Comparison of ENCODE assay signal across 9 mouse cellular contexts in the genomic region with DNA sequence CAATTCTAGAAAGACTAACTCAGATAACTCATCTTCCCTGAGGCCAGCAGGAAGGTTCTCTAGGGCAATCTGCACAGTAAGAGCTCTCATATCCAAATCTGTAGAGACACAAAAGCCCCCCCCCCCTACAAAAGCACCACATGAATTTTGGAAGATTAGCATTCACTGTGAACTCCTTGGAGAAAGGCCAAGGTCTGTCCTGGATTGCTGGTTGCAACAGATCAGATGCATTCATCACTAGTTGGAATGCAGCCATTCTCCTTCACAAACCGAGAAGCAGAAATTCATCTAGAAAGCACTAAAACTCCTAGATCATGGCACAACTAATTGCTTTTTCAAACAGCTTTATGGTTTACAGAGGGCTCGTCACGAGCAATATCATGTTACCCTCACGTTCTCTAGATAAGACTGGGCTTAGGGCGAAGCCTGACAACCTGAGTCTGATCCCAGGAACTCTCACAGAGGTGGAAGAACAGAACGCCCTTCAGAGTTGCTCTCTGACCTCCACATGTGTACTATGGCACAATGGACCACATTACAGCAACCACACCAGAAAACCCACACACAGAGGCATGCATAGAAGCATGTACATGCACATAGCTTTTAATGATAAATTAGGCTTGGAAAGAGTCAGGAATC. TPM values are rescaled to one million over a fixed set of nuclear protein-coding genes. Genes with fewer than 3 reads are reported as not detected.
DNase-seq lines count a peak whose midpoint lies in the region; ATAC-seq and TF ChIP-seq lines count a peak whose summit lies in the region.
"Had no signal": no experiment of that assay in that cellular context is flagged by ENCODE, and none has a peak within 500 bp of the region (broad histone marks: within the 10 kb centered on the region; RNA-seq: fewer than 3 reads in every experiment).

No protein-coding gene starts in this region.

- peaks cover 10% of the 10 kb centered on the region; the same call in 1 of the 2 replicates for H3K4me1 ChIP-seq in kidney, embryonic 15.5 days
- H3K4me1 ChIP-seq in MEL (ENCODE audit: control insufficient read depth in 1 of 2, insufficient read depth in 2 of 2, low read length in 2 of 2): peaks cover 6 to 14% of the 10 kb centered on the region in 2 experiments
- H3K4me1 ChIP-seq in brown adipose tissue, adult 24 weeks (ENCODE audit: control insufficient read depth, insufficient read depth, insufficient read length, low read length): peaks cover 10% of the 10 kb centered on the region
- peaks cover 35% of the 10 kb centered on the region for H3K4me1 ChIP-seq in heart, embryonic 16.5 days (ENCODE audit: control insufficient read depth, insufficient read depth, low read length)
- peaks cover 15% of the 10 kb centered on the region; the same call in 1 of the 2 replicates for H3K4me1 ChIP-seq in stomach, embryonic 14.5 days (ENCODE audit: control insufficient read depth, insufficient read depth, low read length)

- no peak for ATAC-seq in kidney, embryonic 15.5 days (replicated peaks; ENCODE audit: low FRiP score)
- peak; percentile 70 for ATAC-seq in heart, embryonic 16.5 days (replicated peaks; ENCODE audit: extremely low read depth, insufficient read depth, low FRiP score)
- ATAC-seq in stomach, embryonic 14.5 days (ENCODE audit: insufficient number of reproducible peaks, insufficient read depth, low FRiP score, low read depth): peak; percentile 58; the same call in 1 of the 2 replicates

- TF ChIP-seq RAD21 in MEL (IDR thresholded peaks at IDR 0.05; ENCODE audit: low read depth, low read length): no peak

- H3K36me3 ChIP-seq in kidney, embryonic 15.5 days: no peaks in the 10 kb centered on the region
- H3K36me3 ChIP-seq in MEL (ENCODE audit: control insufficient read depth in 1 of 2, insufficient read depth in 2 of 2, low read length in 2 of 2): peaks cover 0 to 22% of the 10 kb centered on the region in 2 experiments; a peak in 2 of 4 replicates
- H3K36me3 ChIP-seq in heart, embryonic 16.5 days (ENCODE audit: control insufficient read depth, insufficient read depth): no peaks in the 10 kb centered on the region
- no peaks in the 10 kb centered on the region for H3K36me3 ChIP-seq in stomach, embryonic 14.5 days (ENCODE audit: control insufficient read depth, insufficient read depth, low read length)
- H3K36me3 ChIP-seq: neural tube, embryonic 13.5 days had no signal

- DNase-seq in kidney, adult 11 months: no peak
- DNase-seq in MEL (ENCODE audit: low read depth, low spot score): peak; percentile 76
- no peak for DNase-seq in right cerebral cortex, postnatal 14 days
- no peak for DNase-seq in left cerebral cortex, adult 18-20 months (ENCODE audit: low spot score in 2 of 2)

- 20% methylated on average over 6 of the region's 6 CpGs for WGBS in kidney, embryonic 15.5 days
- WGBS in heart, embryonic 16.5 days: 21% methylated on average over 6 of the region's 6 CpGs
- 16% methylated on average over 6 of the region's 6 CpGs for WGBS in stomach, embryonic 14.5 days

- H3K9ac ChIP-seq in kidney, embryonic 15.5 days: no peak overlapping the region
- no peak overlapping the region for H3K9ac ChIP-seq in MEL (ENCODE audit: control insufficient read depth, low read depth, low read length, poor library complexity, severe bottlenecking)
- 0 out of 2 replicates have a peak overlapping the region, but pooled peaks have one; percentile 8 for H3K9ac ChIP-seq in heart, embryonic 16.5 days (ENCODE audit: low read length)
- H3K9ac ChIP-seq in stomach, embryonic 14.5 days (replicated peaks; ENCODE audit: low read depth, low read length): no peak overlapping the region
- H3K9ac ChIP-seq: neural tube, embryonic 13.5 days had no signal

- H3K4me2 ChIP-seq in kidney, embryonic 15.5 days: no peak overlapping the region
- peak overlapping the region; percentile 24 for H3K4me2 ChIP-seq in heart, embryonic 16.5 days (ENCODE audit: low read depth, low read length)
- H3K4me2 ChIP-seq in stomach, embryonic 14.5 days (replicated peaks; ENCODE audit: low read depth, low read length): no peak overlapping the region
- H3K4me2 ChIP-seq: neural tube, embryonic 13.5 days had no signal

- no peak overlapping the region for H3K4me3 ChIP-seq in kidney, embryonic 15.5 days (replicated peaks)
- H3K4me3 ChIP-seq in MEL (ENCODE audit: control insufficient read depth in 1 of 2, insufficient read depth in 1 of 2, low read depth in 2 of 2, low read length in 2 of 2): no peak overlapping the region
- H3K4me3 ChIP-seq in brown adipose tissue, adult 24 weeks (ENCODE audit: insufficient read depth, low read depth, low read length): no peak overlapping the region
- H3K4me3 ChIP-seq in heart, embryonic 16.5 days (ENCODE audit: low read length): no peak overlapping the region
- H3K4me3 ChIP-seq in stomach, embryonic 14.5 days (ENCODE audit: low read depth, low read length): no peak overlapping the region
- H3K4me3 ChIP-seq: neural tube, embryonic 13.5 days had no signal

- H3K9me3 ChIP-seq in kidney, embryonic 15.5 days (replicated peaks): no peaks in the 10 kb centered on the region
- H3K9me3 ChIP-seq in MEL (replicated peaks; ENCODE audit: insufficient read depth, low read length): no peaks in the 10 kb centered on the region
- H3K9me3 ChIP-seq in heart, embryonic 16.5 days (replicated peaks; ENCODE audit: control insufficient read depth, low read length): no peaks in the 10 kb centered on the region
- H3K9me3 ChIP-seq in stomach, embryonic 14.5 days (ENCODE audit: control insufficient read depth, low read depth, low read length): no peaks in the 10 kb centered on the region

- no peaks in the 10 kb centered on the region; the same call in 1 of the 2 replicates for H3K79me2 ChIP-seq in MEL (ENCODE audit: control insufficient read depth, insufficient read depth, low read length, poor library complexity)

- TF ChIP-seq CTCF in MEL (IDR thresholded peaks at IDR 0.05 in 2 of 3, conservative IDR thresholded peaks at IDR 0.05 in 1 of 3; ENCODE audit: control insufficient read depth in 1 of 3, insufficient read depth in 1 of 3, low read depth in 2 of 3, low read length in 3 of 3, poor library complexity in 1 of 3, severe bottlenecking in 1 of 3): no peak

- H3K27ac ChIP-seq in kidney, embryonic 15.5 days: peak overlapping the region; percentile 28; the same call in 1 of the 2 replicates
- H3K27ac ChIP-seq in MEL (ENCODE audit: control insufficient read depth, low read depth, low read length): no peak overlapping the region
- H3K27ac ChIP-seq in brown adipose tissue, adult 24 weeks (replicated peaks; ENCODE audit: low read depth, low read length): peak overlapping the region; percentile 67
- H3K27ac ChIP-seq in heart, embryonic 16.5 days (ENCODE audit: low read length): peak overlapping the region; percentile 94
- H3K27ac ChIP-seq in stomach, embryonic 14.5 days (ENCODE audit: low read length): no peak overlapping the region
- H3K27ac ChIP-seq: neural tube, embryonic 13.5 days had no signal

- TF ChIP-seq EP300 in MEL (IDR thresholded peaks at IDR 0.05; ENCODE audit: low read depth in 1 of 2, low read length in 2 of 2): peak; percentile 46 to 60

- TF ChIP-seq POLR2A in MEL (IDR thresholded peaks at IDR 0.05; ENCODE audit: control insufficient read depth in 1 of 2, insufficient read depth in 1 of 2, low read depth in 1 of 2, low read length in 2 of 2, poor library complexity in 1 of 2): no peak

- H3K27me3 ChIP-seq in kidney, embryonic 15.5 days: no peaks in the 10 kb centered on the region
- H3K27me3 ChIP-seq in MEL (ENCODE audit: control insufficient read depth in 1 of 2, insufficient read depth in 2 of 2, low read length in 2 of 2): no peaks in the 10 kb centered on the region
- no peaks in the 10 kb centered on the region for H3K27me3 ChIP-seq in heart, embryonic 16.5 days (ENCODE audit: control insufficient read depth, insufficient read depth, low read length)
- no peaks in the 10 kb centered on the region for H3K27me3 ChIP-seq in stomach, embryonic 14.5 days (ENCODE audit: control insufficient read depth, insufficient read depth, low read length)
- H3K27me3 ChIP-seq: neural tube, embryonic 13.5 days had no signal

TF ChIP-seq in MEL, 35 proteins besides CTCF, POLR2A, EP300 and RAD21 (continues in another document):
- 0 out of 2 replicates have a peak, but pooled peaks have one; percentile 8 for TF ChIP-seq USF1 (IDR thresholded peaks at IDR 0.05; ENCODE audit: low read depth, low read length)
- TF ChIP-seq NRF1 (IDR thresholded peaks at IDR 0.05; ENCODE audit: insufficient read depth, low read depth, low read length, poor library complexity, severe bottlenecking): no peak
- no peak for TF ChIP-seq KAT2A (conservative IDR thresholded peaks at IDR 0.05; ENCODE audit: low read depth, low read length)
- no peak for TF ChIP-seq TBP (IDR thresholded peaks at IDR 0.05; ENCODE audit: low read depth, low read length)
- TF ChIP-seq GATA1 (IDR thresholded peaks at IDR 0.05; ENCODE audit: low read depth, low read length): peak; percentile 26; the same call in 1 of the 2 replicates
- no peak for TF ChIP-seq HCFC1 (IDR thresholded peaks at IDR 0.05; ENCODE audit: low read depth, low read length)
- no peak for TF ChIP-seq POLR2AphosphoS5 (IDR thresholded peaks at IDR 0.05; ENCODE audit: borderline replicate concordance, low read depth, low read length)
- TF ChIP-seq MXI1 (IDR thresholded peaks at IDR 0.05; ENCODE audit: low read depth, low read length): no peak; the same call in 1 of the 2 replicates
- TF ChIP-seq NELFE (IDR thresholded peaks at IDR 0.05; ENCODE audit: low read depth, low read length): no peak
- TF ChIP-seq CHD2 (IDR thresholded peaks at IDR 0.05; ENCODE audit: low read length): no peak
- TF ChIP-seq MEF2A (IDR thresholded peaks at IDR 0.05; ENCODE audit: extremely low read depth, insufficient replicate concordance, low read depth, low read length, poor library complexity, severe bottlenecking): no peak
- no peak for TF ChIP-seq MYB (IDR thresholded peaks at IDR 0.05; ENCODE audit: low read depth, low read length)
- TF ChIP-seq SIN3A (IDR thresholded peaks at IDR 0.05; ENCODE audit: low read length): peak; percentile 36; the same call in 1 of the 2 replicates
- TF ChIP-seq CHD1 (IDR thresholded peaks at IDR 0.05; ENCODE audit: low read depth, low read length): no peak
- TF ChIP-seq ETS1 (IDR thresholded peaks at IDR 0.05; ENCODE audit: low read depth, low read length): peak; percentile 67
- TF ChIP-seq ZMIZ1 (IDR thresholded peaks at IDR 0.05; ENCODE audit: low read depth, low read length): no peak

RNA-seq across cellular contexts. Expression of gene Heca, which starts 17.3 kb away (rescaled TPM):
- 3.2 and 3.8 TPM in 2 replicates for polyA plus RNA-seq in kidney, embryonic 15.5 days (2015; fragmentation: Nextera tagmentation; extraction: Ambion mirVana)
- total RNA-seq in MEL (2012; rRNA removed): 5.7 and 7.2 TPM in 2 replicates
- 10 to 100 TPM; 10.5 to 66.9 TPM for polyA plus RNA-seq in MEL (2012; ENCODE audit: insufficient read depth in 1 of 2, insufficient read length in 2 of 2, low read depth in 1 of 2, low replicate concordance in 2 of 2, missing spikeins in 1 of 2)
- 16.9 and 24.7 TPM in 2 replicates for polyA plus RNA-seq in brown adipose tissue, adult 24 weeks (2012; ENCODE audit: insufficient read depth, insufficient read length, missing spikeins)
- 4.9 and 5.4 TPM in 2 replicates for polyA plus RNA-seq in heart, embryonic 16.5 days (2015; fragmentation: Nextera tagmentation; extraction: Ambion mirVana)
- 5.2 and 6.7 TPM in 2 replicates for polyA plus RNA-seq in stomach, embryonic 14.5 days (2014; fragmentation: Nextera tagmentation; extraction: Ambion mirVana)
- total RNA-seq in left cerebral cortex, adult 18-20 months (2021): 10 to 100 TPM; 26.1 to 29.8 TPM

Comparison
In these comparisons a context has a peak if more than half of its experiments do, and no peak if none do; other contexts are left out.
1. H3K27ac ChIP-seq: peak in kidney, embryonic 15.5 days (single experiment), brown adipose tissue, adult 24 weeks (single experiment) and heart, embryonic 16.5 days (single experiment); none in MEL (single experiment) and stomach, embryonic 14.5 days (single experiment).